Mouse (Mus musculus): Measurements from ENCODE around the gene Gm5767. TPM values are rescaled to one million over a fixed set of nuclear protein-coding genes. Genes with fewer than 3 reads are reported as not detected.
A peak's percentile ranks its signal among the peaks of the same experiment; 100 is the strongest.

The Gm5767 gene
- total RNA-seq, 2 experiments from 2014 or later: 0.49 TPM; not detected in 1

- DNase-seq (ENCODE audit: low spot score in 2 of 2): no peak
These were observed 11.1 kb upstream of the Gm5767 start for GRCm38 (mm10) chr16:8669432-8669831.

- no peak for DNase-seq (ENCODE audit: low spot score in 2 of 2)
These were observed 10.2 kb upstream of the Gm5767 start for GRCm38 (mm10) chr16:8670041-8671035.

GRCm38 (mm10) chr16:8671551-8672349 lies 8.8 kb upstream of the Gm5767 start, which contains the start of gene Carhsp1:
Carhsp1 (minus strand) TSS chr16:8672155.
- DNase-seq (ENCODE audit: low spot score in 2 of 2): peak; percentile 91 to 95

- DNase-seq (ENCODE audit: low spot score in 2 of 2): no peak
These were observed 8.3 kb upstream of the Gm5767 start for GRCm38 (mm10) chr16:8672350-8672687.

GRCm38 (mm10) chr16:8672811-8673210 lies 7.8 kb upstream of the Gm5767 start:
- no peak for DNase-seq (ENCODE audit: low spot score in 2 of 2)

- DNase-seq (ENCODE audit: low spot score in 2 of 2): no peak
These were observed 7.2 kb upstream of the Gm5767 start for GRCm38 (mm10) chr16:8673343-8673742.

- no peak for DNase-seq (ENCODE audit: low spot score in 2 of 2)
These were observed 6.4 kb upstream of the Gm5767 start for GRCm38 (mm10) chr16:8674165-8674564.

GRCm38 (mm10) chr16:8675559-8675958 lies 5.0 kb upstream of the Gm5767 start:
- DNase-seq (ENCODE audit: low spot score in 2 of 2): no peak

- no peak for DNase-seq (ENCODE audit: low spot score in 2 of 2)
These were observed 4.3 kb upstream of the Gm5767 start for GRCm38 (mm10) chr16:8676228-8676627.

- no peak for DNase-seq (ENCODE audit: low spot score in 2 of 2)
These were observed 3.8 kb upstream of the Gm5767 start for GRCm38 (mm10) chr16:8676800-8677199.

GRCm38 (mm10) chr16:8678035-8678434 lies 2.5 kb upstream of the Gm5767 start:
- no peak for DNase-seq (ENCODE audit: low spot score in 2 of 2)

GRCm38 (mm10) chr16:8678676-8679075 lies 1.9 kb upstream of the Gm5767 start:
- no peak for DNase-seq (ENCODE audit: low spot score in 2 of 2)

GRCm38 (mm10) chr16:8679780-8680179 lies 790 bp upstream of the Gm5767 start:
- DNase-seq (ENCODE audit: low spot score in 2 of 2): no peak

- no peak for DNase-seq (ENCODE audit: low spot score in 2 of 2)
These were observed 4.5 kb downstream of the Gm5767 start for GRCm38 (mm10) chr16:8685087-8685486.

- DNase-seq (ENCODE audit: low spot score in 2 of 2): peak in 1 of 2 experiments; percentile 71
These were observed 5.7 kb downstream of the Gm5767 start for GRCm38 (mm10) chr16:8686121-8686870.

GRCm38 (mm10) chr16:8686871-8687535 lies 6.4 kb downstream of the Gm5767 start:
- no peak for DNase-seq (ENCODE audit: low spot score in 2 of 2)

GRCm38 (mm10) chr16:8687559-8688112 lies 7.1 kb downstream of the Gm5767 start:
- no peak for DNase-seq (ENCODE audit: low spot score in 2 of 2)

GRCm38 (mm10) chr16:8689979-8690656 lies 9.5 kb downstream of the Gm5767 start:
- no peak for DNase-seq (ENCODE audit: low spot score in 2 of 2)

- DNase-seq (ENCODE audit: low spot score in 2 of 2): no peak
These were observed 10.6 kb downstream of the Gm5767 start for GRCm38 (mm10) chr16:8691206-8691605.

- no peak for DNase-seq (ENCODE audit: low spot score in 2 of 2)
These were observed 19.0 kb downstream of the Gm5767 start for GRCm38 (mm10) chr16:8699556-8699955.
